Mouse (Mus musculus) spleen, postnatal 0 days (tissue): ENCODE results near the gene Gm6685. TPM values are rescaled to one million over a fixed set of nuclear protein-coding genes. Genes with fewer than 3 reads are reported as not detected.

Experiments
- polyA plus RNA-seq: library from polyadenylated mRNA; unstranded; fragments of >200 nt; fragmentation: Nextera tagmentation; extraction: Ambion mirVana; gene quantifications from 2 replicates; pipeline ENCODE4 v1.2.1, GENCODE M21; 2015

The Gm6685 gene
- polyA plus RNA-seq = 0.22 TPM in 1 of 2 replicates, not detected in the other

GRCm38 (mm10) chr11:28339224-28340150 lies at the start of gene Gm6685:
Gene Gm6685, minus strand, starts transcription at chr11:28339867.

Other genes with a start within 250 kb of the Gm6685 start
- gene Ccdc85a, start 244.5 kb upstream of the Gm6685 start, polyA plus RNA-seq = 0.64 and 0.85 TPM in 2 replicates